Mouse (Mus musculus): Measurements from ENCODE around the gene Apol10b. TPM values are rescaled to one million over a fixed set of nuclear protein-coding genes. Genes with fewer than 3 reads are reported as not detected.
"Not testable (repeated sequence)": the region's sequence is repeated elsewhere in the genome, so short reads cannot be mapped to it uniquely, and the experiment has no call there.

Gene Apol10b
- total RNA-seq (2014; rRNA removed) (not detected in 2 replicates), polyA plus RNA-seq (2015; fragmentation: Nextera tagmentation; extraction: Ambion mirVana) (not detected in 2 replicates)

DNA sequence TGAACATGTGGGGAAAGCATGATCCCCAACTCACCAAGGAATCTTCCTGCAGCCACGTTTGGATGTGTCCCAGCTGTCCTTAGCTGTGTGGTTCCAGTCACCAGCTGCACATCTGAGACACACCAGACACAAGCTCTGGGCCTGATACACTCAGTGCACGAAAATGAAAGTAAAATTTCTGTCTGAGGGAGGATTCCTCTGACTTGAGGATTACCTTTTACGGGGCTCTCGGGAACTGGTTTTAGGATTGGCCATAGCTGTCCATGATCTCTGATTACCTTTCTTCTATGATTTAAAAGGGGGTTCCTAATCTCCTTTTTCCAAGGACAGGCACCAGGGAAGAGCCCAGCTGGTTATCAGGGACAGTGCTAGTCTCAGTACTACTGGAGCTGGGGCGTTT is at the start of gene Apol10b:
Apol10b (minus strand) TSS at position 165 of the 400 bp plus-strand sequence.
- no peak within 1 kb of the TSS for H3K9ac ChIP-seq (replicated peaks; ENCODE audit: low read length, poor library complexity, severe bottlenecking)
- H3K4me1 ChIP-seq (ENCODE audit: insufficient read depth, low read length): no peaks in the 10 kb centered on the region
- H3K27me3 ChIP-seq (ENCODE audit: insufficient read depth, low read length): no peaks in the 10 kb centered on the region
- no peak within 1 kb of the TSS for H3K4me3 ChIP-seq (ENCODE audit: low read depth, low read length)
- ATAC-seq (ENCODE audit: low FRiP score): no peak
- no peak for DNase-seq (ENCODE audit: low spot score)
- no peak for TF ChIP-seq CTCF (IDR thresholded peaks at IDR 0.05)
- no peaks in the 10 kb centered on the region for H3K9me3 ChIP-seq (ENCODE audit: low read length)
- WGBS: 60% methylated on average over 5 of the region's 5 CpGs
- no peak within 1 kb of the TSS for H3K4me2 ChIP-seq (ENCODE audit: low read depth, low read length, poor library complexity, severe bottlenecking)
- no peaks in the 10 kb centered on the region for H3K36me3 ChIP-seq (ENCODE audit: insufficient read depth, low read length)
- H3K27ac ChIP-seq (ENCODE audit: low read depth, low read length): no peak within 1 kb of the TSS

DNA sequence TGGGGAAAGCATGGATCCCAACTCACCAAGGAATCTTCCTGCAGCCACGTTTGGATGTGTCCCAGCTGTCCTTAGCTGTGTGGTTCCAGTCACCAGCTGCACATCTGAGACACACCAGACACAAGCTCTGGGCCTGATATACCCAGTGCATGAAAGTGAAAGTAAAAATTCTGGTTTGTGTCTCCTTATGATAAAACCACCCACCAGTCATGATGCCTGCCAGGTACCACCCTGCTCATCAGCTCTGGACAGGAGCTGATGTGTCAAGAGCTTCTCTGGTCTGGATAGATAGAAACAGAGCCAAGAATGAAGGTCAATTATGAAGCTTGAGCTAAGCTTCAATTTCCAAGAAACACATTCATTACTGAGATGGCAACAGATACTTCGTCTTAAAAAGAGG is 47.3 kb upstream of the Apol10b start, which contains the start of gene Apol11b:
Apol11b (minus strand) TSS at position 111 of the 400 bp plus-strand sequence.
- not testable (repeated sequence) for H3K4me3 ChIP-seq (ENCODE audit: low read depth, low read length); DNase-seq (ENCODE audit: low spot score); H3K4me2 ChIP-seq (ENCODE audit: low read depth, low read length, poor library complexity, severe bottlenecking); H3K36me3 ChIP-seq (ENCODE audit: insufficient read depth, low read length); H3K9ac ChIP-seq (replicated peaks; ENCODE audit: low read length, poor library complexity, severe bottlenecking); H3K9me3 ChIP-seq (ENCODE audit: low read length); H3K27ac ChIP-seq (ENCODE audit: low read depth, low read length); H3K4me1 ChIP-seq (ENCODE audit: insufficient read depth, low read length); ATAC-seq (ENCODE audit: low FRiP score); H3K27me3 ChIP-seq (ENCODE audit: insufficient read depth, low read length)
- 76% methylated on average over 2 of the region's 2 CpGs for WGBS

DNA sequence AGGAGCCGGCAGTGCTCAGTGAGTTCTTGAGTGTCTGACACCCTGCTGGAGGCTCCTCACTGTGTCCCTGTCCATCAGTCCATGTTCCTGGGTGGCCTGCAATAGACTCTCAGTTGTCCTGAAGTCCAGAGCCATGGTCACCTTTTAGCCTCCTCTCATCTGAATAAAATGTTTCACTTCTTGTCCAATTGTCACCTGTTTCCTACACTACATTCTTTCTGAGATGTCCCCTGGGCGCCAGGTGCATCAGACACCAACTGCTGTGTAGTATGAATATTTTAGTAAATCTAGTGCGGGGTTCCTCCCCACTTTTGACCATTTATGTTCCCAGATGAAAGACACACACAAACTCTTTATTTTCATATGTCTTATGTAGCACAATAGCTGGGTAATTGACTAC is 33.9 kb upstream of the Apol10b start:
- not testable (repeated sequence) for H3K9me3 ChIP-seq (ENCODE audit: low read length); H3K36me3 ChIP-seq (ENCODE audit: insufficient read depth, low read length); H3K4me1 ChIP-seq (ENCODE audit: insufficient read depth, low read length); ATAC-seq (ENCODE audit: low FRiP score); H3K27ac ChIP-seq (ENCODE audit: low read depth, low read length); H3K4me2 ChIP-seq (ENCODE audit: low read depth, low read length, poor library complexity, severe bottlenecking); H3K27me3 ChIP-seq (ENCODE audit: insufficient read depth, low read length); H3K9ac ChIP-seq (replicated peaks; ENCODE audit: low read length, poor library complexity, severe bottlenecking); H3K4me3 ChIP-seq (ENCODE audit: low read depth, low read length); DNase-seq (ENCODE audit: low spot score)
- WGBS: 79% methylated on average over 3 of the region's 3 CpGs

DNA sequence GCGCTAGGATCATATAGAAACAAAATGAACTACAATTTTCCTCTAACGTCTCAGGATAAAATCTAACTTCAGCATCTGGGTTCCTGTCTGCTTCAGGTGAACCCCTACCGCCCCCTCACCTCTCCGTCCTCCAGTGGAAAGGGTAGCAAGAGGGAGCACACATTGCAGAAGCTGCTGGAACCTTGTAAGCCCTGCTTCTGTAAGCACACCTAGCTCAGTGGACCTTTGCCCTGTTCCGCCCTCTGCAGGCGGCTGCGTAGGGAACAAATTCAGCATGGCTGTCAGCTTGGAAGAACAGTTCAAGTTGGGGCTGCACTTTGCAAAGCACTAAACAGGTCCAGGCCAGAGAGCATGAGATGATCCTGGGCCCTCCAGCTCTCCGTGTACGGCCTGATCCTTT is 32.7 kb upstream of the Apol10b start:
- not testable (repeated sequence) for H3K9me3 ChIP-seq (ENCODE audit: low read length); DNase-seq (ENCODE audit: low spot score); H3K27me3 ChIP-seq (ENCODE audit: insufficient read depth, low read length); H3K4me2 ChIP-seq (ENCODE audit: low read depth, low read length, poor library complexity, severe bottlenecking); ATAC-seq (ENCODE audit: low FRiP score); H3K36me3 ChIP-seq (ENCODE audit: insufficient read depth, low read length); H3K4me1 ChIP-seq (ENCODE audit: insufficient read depth, low read length); H3K27ac ChIP-seq (ENCODE audit: low read depth, low read length); H3K9ac ChIP-seq (replicated peaks; ENCODE audit: low read length, poor library complexity, severe bottlenecking); H3K4me3 ChIP-seq (ENCODE audit: low read depth, low read length)
- WGBS: 56% methylated on average over 7 of the region's 9 CpGs
- TF ChIP-seq CTCF (IDR thresholded peaks at IDR 0.05): 0 out of 2 replicates have a peak, but pooled peaks have one; percentile 11

DNA sequence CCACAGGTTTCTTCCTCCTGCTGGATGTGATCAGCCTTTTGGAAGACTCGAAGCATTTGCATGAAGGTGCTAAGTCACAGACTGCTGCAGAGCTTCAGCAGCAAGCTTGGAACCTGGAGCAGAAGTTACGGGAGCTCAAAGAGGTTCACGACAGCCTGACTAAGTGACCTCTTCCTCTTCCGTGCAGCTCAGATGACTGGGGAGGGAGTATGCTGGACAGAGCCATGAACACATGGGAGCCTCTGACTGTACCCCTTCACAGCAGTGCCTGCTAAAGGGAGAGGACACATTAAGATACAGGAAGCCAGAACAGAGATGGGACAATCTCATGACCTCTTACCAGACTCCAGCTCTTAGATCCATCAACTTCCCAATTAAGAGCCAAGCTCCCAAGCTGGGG is 30.5 kb upstream of the Apol10b start:
- H3K36me3 ChIP-seq (ENCODE audit: insufficient read depth, low read length); H3K27me3 ChIP-seq (ENCODE audit: insufficient read depth, low read length); DNase-seq (ENCODE audit: low spot score); H3K9me3 ChIP-seq (ENCODE audit: low read length); H3K27ac ChIP-seq (ENCODE audit: low read depth, low read length); H3K4me1 ChIP-seq (ENCODE audit: insufficient read depth, low read length); H3K4me2 ChIP-seq (ENCODE audit: low read depth, low read length, poor library complexity, severe bottlenecking); H3K9ac ChIP-seq (replicated peaks; ENCODE audit: low read length, poor library complexity, severe bottlenecking); ATAC-seq (ENCODE audit: low FRiP score); H3K4me3 ChIP-seq (ENCODE audit: low read depth, low read length): not testable (repeated sequence)
- 79% methylated on average over 4 of the region's 4 CpGs for WGBS

DNA sequence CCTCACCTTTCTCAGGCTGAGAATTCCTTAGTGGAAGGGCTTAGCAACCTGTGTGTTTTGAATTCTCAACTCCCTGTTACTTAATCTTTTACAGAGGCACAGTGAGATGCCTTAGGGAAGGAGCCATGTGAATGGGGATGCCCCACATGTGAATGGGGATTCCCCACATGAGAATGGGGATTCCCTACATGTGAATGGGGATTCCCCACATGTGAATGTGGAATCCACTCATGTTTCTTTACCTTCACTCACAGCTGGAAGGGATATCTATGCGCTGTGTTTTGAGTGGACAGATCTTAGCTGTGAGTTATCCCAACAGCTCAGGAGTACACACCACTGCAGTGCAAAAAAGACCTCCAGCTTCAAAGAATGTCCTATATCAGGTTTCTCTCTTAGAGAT is 28.8 kb upstream of the Apol10b start:
- WGBS: 85% methylated on average over 1 of the region's 1 CpGs
- H3K36me3 ChIP-seq (ENCODE audit: insufficient read depth, low read length): no peaks in the 10 kb centered on the region
- no peaks in the 10 kb centered on the region for H3K27me3 ChIP-seq (ENCODE audit: insufficient read depth, low read length)
- no peak for TF ChIP-seq CTCF (IDR thresholded peaks at IDR 0.05)
- ATAC-seq (ENCODE audit: low FRiP score): no peak
- no peak overlapping the region for H3K4me2 ChIP-seq (ENCODE audit: low read depth, low read length, poor library complexity, severe bottlenecking)
- no peak overlapping the region for H3K4me3 ChIP-seq (ENCODE audit: low read depth, low read length)
- DNase-seq (ENCODE audit: low spot score): no peak
- no peaks in the 10 kb centered on the region for H3K9me3 ChIP-seq (ENCODE audit: low read length)
- no peak overlapping the region for H3K9ac ChIP-seq (replicated peaks; ENCODE audit: low read length, poor library complexity, severe bottlenecking)
- H3K27ac ChIP-seq (ENCODE audit: low read depth, low read length): no peak overlapping the region
- no peaks in the 10 kb centered on the region for H3K4me1 ChIP-seq (ENCODE audit: insufficient read depth, low read length)

All from midbrain, postnatal 0 days (tissue).